Mouse (Mus musculus): ENCODE data around the gene Crtc1.

DNA sequence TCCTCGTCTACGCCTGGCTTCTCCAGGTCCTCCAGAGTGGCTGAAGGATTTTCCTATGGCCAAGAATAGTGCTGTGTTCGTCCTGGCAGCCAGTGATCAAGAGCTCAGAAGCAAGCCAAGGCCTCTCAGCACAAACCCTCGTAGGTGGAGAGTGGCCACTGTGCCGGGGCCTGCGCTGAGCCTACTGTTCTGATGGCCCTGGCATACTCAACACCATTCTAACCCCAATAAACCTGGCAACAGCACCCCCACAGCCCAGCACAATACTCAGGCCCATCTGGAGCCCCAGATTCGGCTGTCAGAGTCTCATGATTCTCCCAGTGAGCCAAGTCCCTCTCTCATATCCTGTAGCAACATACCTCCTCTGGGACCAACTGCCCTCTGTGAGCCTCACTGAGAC lies 98.7 kb downstream of the Crtc1 start:
- TF ChIP-seq CTCF (conservative IDR thresholded peaks at IDR 0.05; ENCODE audit: insufficient read depth, insufficient read length, low read depth, low read length) (no peak), POLR2A (IDR thresholded peaks at IDR 0.05; ENCODE audit: low read depth, low read length) (no peak)

Data from kidney, adult 2 months (tissue).